Mouse (Mus musculus) lung, postnatal 25 days (tissue): Measurements from ENCODE around the gene Plch2.

Experiments
- DNase-seq: peaks from one replicate; pipeline ENCODE4 v3.0.0; 2022; ENCODE audit warnings: low spot score

Gene Plch2

DNA sequence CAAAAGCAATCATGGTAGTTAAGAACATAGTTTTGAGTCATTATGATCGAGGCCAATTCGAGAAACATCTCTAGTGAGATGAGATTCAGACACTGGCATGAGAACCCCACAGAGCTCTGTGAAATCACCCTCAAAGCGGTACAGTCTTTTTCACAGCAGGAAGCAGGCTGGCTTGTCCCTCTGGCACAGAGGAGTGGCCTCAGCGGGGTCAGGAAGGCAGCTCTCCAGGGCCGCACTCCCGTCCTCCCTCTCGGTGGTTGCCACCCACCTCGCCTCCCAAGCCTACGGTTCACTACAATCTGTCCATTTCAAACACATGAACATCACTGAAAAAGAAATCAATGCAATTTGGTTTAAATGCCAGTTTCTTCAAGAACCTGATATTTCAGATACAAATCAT is 17.8 kb upstream of the Plch2 start:
- DNase-seq = no peak

GRCm38 (mm10) chr4:155070921-155071320 is 14.3 kb upstream of the Plch2 start:
- no peak for DNase-seq

GRCm38 (mm10) chr4:155070199-155070598 is 13.6 kb upstream of the Plch2 start:
- no peak for DNase-seq

GRCm38 (mm10) chr4:155069191-155069590 is 12.6 kb upstream of the Plch2 start:
- no peak for DNase-seq

GRCm38 (mm10) chr4:155068357-155068972 is 11.9 kb upstream of the Plch2 start:
- DNase-seq = no peak

DNA sequence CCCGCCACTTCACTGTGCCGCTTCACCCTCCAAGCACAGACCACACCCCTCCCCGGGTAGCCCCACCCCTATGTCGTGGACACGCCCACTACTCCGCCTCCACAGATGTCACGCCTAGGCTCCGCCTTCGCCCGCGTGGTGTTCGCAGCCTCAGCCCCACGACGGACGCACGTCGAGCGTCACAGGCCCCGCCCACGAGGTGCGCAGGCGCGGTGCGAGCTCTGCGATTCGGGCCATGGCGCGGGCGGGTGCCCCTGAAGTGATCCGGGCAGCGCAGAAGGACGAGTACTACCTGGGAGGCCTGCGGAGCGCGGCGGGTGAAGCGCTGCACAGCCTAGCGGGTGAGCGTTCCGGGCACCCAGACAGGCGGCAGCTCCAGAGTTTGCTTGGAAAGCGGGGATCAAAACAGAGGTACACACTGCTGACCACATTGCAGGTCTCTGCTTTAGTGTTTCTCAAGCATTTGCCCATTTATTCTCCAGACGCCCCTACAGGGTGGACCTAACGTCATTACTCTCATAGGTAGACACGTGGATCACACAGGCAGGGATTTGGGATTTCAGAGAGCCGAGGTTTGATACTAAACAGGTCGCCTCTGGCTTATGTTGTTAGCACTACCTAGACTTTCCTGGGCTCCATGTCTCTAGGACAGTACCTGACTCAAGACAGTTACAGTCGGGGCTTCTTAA is 10.4 kb upstream of the Plch2 start, which contains the start of gene Pex10:
Pex10 (plus strand) TSS at position 183 of the 689 bp plus-strand sequence.
- DNase-seq = peak; percentile 97

DNA sequence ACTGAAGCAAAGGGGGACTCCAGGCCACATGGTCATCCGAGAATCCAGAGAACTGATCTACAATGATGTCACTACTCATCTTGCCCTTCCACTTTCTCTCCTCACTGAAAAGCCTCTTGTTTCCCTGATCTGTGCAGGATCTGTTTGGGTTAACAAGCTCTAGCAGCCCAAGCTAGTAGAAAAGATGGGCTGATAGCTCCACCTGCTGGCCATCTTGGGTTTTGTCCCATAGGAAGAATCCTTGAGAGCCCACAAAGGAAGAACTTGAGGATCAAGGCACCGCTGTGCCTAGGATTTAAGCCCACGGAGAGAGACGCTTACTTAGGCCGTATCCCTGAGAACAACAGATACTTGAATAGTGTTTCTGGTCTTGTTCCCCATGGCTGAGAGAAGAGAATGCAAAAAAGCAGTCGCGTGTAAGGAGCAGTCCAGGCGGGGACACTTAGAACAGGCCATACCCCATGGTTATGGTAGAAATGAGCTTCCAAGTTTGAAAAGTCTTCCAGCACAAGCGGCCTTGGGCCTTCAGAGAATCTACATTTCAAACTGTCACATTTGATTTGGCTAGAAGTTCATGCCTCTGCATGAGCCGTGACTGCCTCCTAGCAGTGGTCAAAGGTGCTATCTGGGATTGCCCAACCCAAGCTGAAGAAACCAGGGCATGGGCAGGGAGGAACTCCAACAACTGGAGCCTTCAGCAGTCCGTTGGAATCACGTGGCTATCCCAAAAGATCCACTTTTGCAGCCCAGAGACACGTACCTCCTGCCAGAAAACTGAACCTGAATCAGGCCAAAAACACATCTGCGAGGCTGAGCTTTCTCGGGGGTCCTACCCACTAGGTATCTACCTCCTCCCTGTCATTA is 9.6 kb upstream of the Plch2 start:
- peak; percentile 89 for DNase-seq

DNA sequence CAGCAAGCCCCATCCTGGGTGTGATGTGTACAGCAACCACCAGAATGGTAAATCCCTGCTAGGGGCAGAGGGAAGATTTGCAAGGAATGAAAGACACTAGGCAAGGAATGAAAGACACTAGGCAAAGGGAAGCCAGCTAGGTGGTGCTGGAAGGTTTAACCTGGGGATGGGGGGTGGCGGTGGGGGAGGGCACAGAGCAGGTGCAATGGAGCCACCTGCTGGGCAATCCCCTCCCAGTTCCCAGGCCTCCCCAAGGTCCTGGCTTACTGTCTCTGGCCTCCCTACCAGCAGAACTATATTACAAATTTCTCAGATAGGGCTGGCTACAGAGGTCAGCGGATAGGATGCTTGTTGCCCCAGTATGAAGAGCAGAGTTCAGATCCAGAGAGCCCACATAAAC is 7.9 kb upstream of the Plch2 start:
- DNase-seq = no peak

DNA sequence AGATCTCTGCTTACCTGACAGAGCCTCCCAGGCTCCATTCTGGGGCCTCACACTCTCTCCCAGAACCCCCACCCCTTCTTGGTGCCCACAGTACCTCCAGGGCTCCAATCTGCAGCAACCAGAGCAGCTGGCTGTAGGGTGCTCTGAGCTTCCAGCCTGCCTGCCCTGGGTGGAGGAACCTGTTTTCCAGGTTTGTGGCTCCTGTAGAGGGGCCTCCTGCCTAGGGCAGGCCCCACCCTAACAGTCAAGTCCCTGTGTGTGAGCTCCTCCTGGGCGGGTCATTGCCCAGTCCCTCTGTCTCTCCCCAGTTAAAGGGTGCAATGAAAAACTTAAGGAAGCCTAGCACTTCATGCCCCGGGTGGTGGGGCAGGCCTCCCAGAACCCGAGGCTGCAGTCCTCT is 7.3 kb upstream of the Plch2 start:
- DNase-seq = peak; percentile 69

- no peak for DNase-seq
These were observed 1.7 kb upstream of the Plch2 start for GRCm38 (mm10) chr4:155058325-155058724.

- peak; percentile 35 for DNase-seq
These were observed 6.5 kb downstream of the Plch2 start for GRCm38 (mm10) chr4:155050116-155050515.

DNA sequence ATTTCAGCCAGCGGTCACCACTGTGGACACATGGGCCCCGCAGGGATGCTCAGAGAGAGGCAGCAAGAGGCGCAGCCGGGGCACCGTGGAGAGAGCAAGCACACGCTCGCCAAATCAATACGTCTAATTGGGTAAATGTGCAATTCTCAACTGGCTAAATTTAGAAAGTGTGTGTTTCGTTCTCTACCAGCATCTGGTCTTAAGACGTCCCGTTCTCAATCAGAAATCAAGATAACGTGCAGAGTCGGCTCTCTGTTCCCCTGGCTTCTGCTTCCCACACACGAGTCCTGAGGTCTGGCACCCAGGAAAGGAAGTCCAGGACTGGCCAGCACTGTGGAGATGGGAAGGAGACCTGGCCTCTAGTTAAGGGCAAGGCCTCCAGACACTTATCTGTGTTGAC is 9.9 kb downstream of the Plch2 start:
- no peak for DNase-seq

GRCm38 (mm10) chr4:155043289-155043625 is 13.3 kb downstream of the Plch2 start:
- DNase-seq = no peak

- no peak for DNase-seq
These were observed 13.8 kb downstream of the Plch2 start for GRCm38 (mm10) chr4:155042606-155043288.

GRCm38 (mm10) chr4:155040696-155041095 is 15.9 kb downstream of the Plch2 start:
- no peak for DNase-seq

DNA sequence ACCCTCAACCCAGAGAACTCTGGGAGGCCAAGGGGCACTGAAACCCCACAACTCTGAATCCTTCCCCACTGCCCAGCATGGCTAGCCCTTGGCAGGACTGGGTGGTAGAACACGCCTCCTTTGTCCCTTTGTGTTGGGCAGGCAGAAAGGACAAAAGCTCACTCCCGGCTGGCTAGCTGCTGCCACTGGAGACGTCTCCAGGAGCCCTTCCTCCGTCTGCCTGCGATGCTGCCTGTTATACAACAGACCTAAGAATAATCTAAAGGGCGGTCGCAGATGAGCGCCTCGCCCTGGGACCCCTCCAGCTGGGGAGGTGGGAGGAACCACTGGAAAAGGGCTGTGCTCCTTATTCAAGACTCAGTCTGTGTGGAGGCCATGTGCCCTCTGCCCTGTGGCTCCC is 16.4 kb downstream of the Plch2 start:
- no peak for DNase-seq

- no peak for DNase-seq
These were observed 21.8 kb downstream of the Plch2 start for GRCm38 (mm10) chr4:155034787-155035186.

DNA sequence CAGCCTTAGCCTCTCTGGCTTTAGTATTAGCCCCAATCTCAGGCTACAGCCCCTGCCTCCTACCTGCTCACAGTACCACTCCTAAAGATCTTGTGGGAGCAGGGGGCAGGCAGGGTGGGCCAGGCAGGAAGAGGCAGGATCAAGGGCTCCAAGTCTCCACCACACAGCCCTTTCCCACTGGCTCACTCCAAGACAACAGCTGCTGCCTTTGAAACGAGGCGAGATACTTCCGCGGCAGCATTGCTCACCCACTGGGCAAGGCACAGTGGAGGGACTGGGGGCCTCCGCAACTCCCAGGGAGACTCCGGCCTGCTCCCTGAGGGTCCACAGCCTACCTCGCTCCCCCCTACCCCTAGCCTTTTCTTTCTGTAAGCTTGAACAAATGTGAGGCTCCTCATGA is 22.4 kb downstream of the Plch2 start:
- DNase-seq = no peak

GRCm38 (mm10) chr4:155033115-155033514 is 23.5 kb downstream of the Plch2 start:
- no peak for DNase-seq

- DNase-seq = no peak
These were observed 32.2 kb downstream of the Plch2 start for GRCm38 (mm10) chr4:155024170-155025010.

DNA sequence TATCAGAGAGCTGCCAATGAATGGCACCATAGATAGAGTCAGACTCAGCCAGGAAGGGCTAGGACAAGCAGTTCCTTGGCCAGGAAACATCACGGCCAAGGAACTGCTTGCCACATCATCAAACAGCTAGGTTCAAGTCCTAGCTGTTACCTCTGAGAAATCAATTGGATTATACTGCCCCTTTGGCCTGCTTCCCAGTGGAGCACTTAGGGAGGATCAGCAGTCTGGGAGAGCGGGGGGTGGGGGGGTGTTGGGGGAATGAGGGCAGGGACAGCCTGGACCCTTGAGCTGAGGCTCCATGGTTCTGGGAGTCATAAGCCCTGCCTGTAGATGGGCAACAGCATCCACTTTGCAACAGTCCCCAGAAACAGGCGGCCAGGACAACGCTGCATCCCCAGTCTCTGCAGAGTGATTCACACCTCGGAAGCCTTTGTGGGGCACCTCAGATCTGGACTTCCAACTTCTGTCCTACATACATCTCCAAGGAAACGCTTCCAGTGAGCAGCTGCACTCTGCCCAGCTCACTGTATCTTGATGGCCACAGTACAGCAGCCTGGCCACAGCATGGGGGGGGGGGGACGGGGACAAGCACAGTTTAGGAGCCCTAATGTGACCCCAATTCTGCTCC is 34.2 kb downstream of the Plch2 start:
- no peak for DNase-seq
